Mouse (Mus musculus) C2C12 (cell line): Measurements from ENCODE around the gene Hap1.

Experiments
- CEBPB ChIP-seq: IDR thresholded peaks from one replicate; pipeline ENCODE4 v1.6.1; 2011; ENCODE audit warnings: low read depth, mild to moderate bottlenecking, control low read depth, moderate library complexity
- CTCF ChIP-seq: IDR thresholded peaks from one replicate; pipeline ENCODE4 v1.5.1; 2011; ENCODE audit not compliant: control insufficient read depth, insufficient read depth, insufficient read length
- FOSL1 ChIP-seq: IDR thresholded peaks from one replicate; pipeline ENCODE4 v1.8.0; 2011; ENCODE audit warnings: mild to moderate bottlenecking, low read length; ENCODE audit not compliant: poor library complexity, insufficient read depth, severe bottlenecking
- MAX ChIP-seq: IDR thresholded peaks from one replicate; pipeline ENCODE4 v1.6.1; 2011; ENCODE audit warnings: mild to moderate bottlenecking, control low read depth
- MYOD1 ChIP-seq: IDR thresholded peaks from one replicate; pipeline ENCODE4 v1.6.1; 2011; ENCODE audit warnings: low read depth; ENCODE audit not compliant: control insufficient read depth, insufficient read length
- MYOG ChIP-seq: IDR thresholded peaks from one replicate; pipeline ENCODE4 v1.6.1; 2011; ENCODE audit not compliant: control insufficient read depth, insufficient read length; ENCODE audit errors: extremely low read depth
- USF1 ChIP-seq: IDR thresholded peaks from one replicate; pipeline ENCODE4 v1.6.1; 2011; ENCODE audit warnings: low read depth, mild to moderate bottlenecking, control low read depth, moderate library complexity

GRCm38 (mm10) chr11:100362209-100362978 is 6.5 kb upstream of the Hap1 start:
- TF ChIP-seq CTCF (peak; percentile 35), MAX (no peak), USF1 (no peak), CEBPB (no peak), MYOG (no peak), MYOD1 (no peak), FOSL1 (no peak)
